Mouse (Mus musculus): ENCODE measurements at regions not wholly inside any gene's neighbourhood (a gene's known extent, or its start where the extent isn't known, plus 50 kb on each side); places are given as distances from the start of the nearest gene placed in this dataset.
"Not testable (repeated sequence)": the region's sequence is repeated elsewhere in the genome, so short reads cannot be mapped to it uniquely, and the experiment has no call there.

GRCm38 (mm10) chr4:66691598-66692220, 135.7 kb upstream of the Tlr4 start:
- DNase-seq = no peak

- DNase-seq = no peak
Observed at GRCm38 (mm10) chr4:66693982-66694578, 133.3 kb upstream of the Tlr4 start.

- DNase-seq = no peak
Observed at GRCm38 (mm10) chr4:66715821-66716760, 111.3 kb upstream of the Tlr4 start.

- no peak for DNase-seq
Observed at GRCm38 (mm10) chr4:66737407-66737806, 90.0 kb upstream of the Tlr4 start.

- DNase-seq = not testable (repeated sequence)
Observed at GRCm38 (mm10) chr4:66743421-66743820, 84.0 kb upstream of the Tlr4 start.

- peak; percentile 66 for DNase-seq
Observed at GRCm38 (mm10) chr4:66768762-66769161, 58.6 kb upstream of the Tlr4 start.
